Mouse (Mus musculus): ENCODE measurements at regions not wholly inside any gene's neighbourhood (a gene's known extent, or its start where the extent isn't known, plus 50 kb on each side); places are given as distances from the start of the nearest gene placed in this dataset.

DNA sequence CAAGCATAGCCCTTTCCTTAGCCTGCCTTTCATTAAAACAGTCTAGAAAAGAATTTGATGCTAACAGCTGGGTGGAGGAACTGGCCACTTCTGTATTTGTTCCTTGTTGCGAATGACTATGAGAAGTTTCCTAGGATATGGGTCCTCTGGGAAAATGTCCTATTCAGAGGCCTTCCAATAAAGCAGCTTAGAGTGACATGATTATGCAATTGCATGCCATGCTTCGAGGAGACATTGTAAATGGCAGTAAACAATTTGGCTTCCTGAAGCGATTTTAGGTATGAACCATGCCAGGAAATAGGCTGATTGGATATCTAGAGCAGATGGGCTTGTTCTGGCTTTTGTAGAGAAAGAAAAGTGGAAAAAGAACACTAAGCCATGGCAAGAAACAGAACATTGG lies 128.3 kb downstream of the Tmsb4x start:
- TF ChIP-seq CTCF (conservative IDR thresholded peaks at IDR 0.05; ENCODE audit: low read length): no peak
- no peak for TF ChIP-seq NANOG (IDR thresholded peaks at IDR 0.05; ENCODE audit: borderline replicate concordance, low read length)
- TF ChIP-seq POU5F1 (IDR thresholded peaks at IDR 0.05; ENCODE audit: borderline replicate concordance, low read length): no peak
